Mouse (Mus musculus): Measurements from ENCODE around the gene Rims4. TPM values are rescaled to one million over a fixed set of nuclear protein-coding genes. Genes with fewer than 3 reads are reported as not detected.

Gene Rims4
- polyA plus RNA-seq, 1 experiment: 0.08 TPM

GRCm38 (mm10) chr2:163924531-163924930, 6.0 kb upstream of the Rims4 start:
- no peak for TF ChIP-seq POLR2A (IDR thresholded peaks at IDR 0.05; ENCODE audit: low read depth, low read length)
- no peak for TF ChIP-seq CTCF (conservative IDR thresholded peaks at IDR 0.05; ENCODE audit: insufficient read depth, insufficient read length, low read depth, low read length)
- H3K27ac ChIP-seq (ENCODE audit: insufficient read depth, low read depth, low read length): no peak overlapping the region

DNA sequence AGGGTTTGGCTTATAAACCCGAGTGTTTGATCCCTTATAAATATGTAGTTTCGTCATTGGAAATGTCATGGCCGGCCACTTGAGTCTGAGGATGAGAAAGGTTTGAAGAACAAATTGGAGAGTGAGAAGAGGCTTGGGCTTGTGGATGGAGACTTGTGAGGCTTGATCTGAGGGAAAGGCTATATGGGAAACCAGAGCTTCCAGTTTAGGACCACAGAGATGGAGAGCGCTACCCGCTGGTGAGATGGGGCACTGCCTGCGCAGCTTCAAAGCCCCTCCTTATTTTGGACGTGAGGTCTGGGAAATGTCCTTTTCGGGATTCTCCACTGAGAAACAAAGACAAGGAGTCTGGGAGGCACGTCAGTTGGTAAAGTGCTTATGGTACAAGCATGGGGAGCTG, 4.6 kb upstream of the Rims4 start:
- 81% methylated on average over 9 of the region's 9 CpGs for WGBS
- Histone ChIP-seq H3K27me3 (replicated peaks; ENCODE audit: control insufficient read depth, insufficient read depth, low read length) (peaks cover 2% of the 10 kb centered on the region; the same call in 1 of the 2 replicates), H3K4me3 (ENCODE audit: insufficient read depth, low read depth, low read length) (no peak overlapping the region), H3K36me3 (ENCODE audit: control insufficient read depth, insufficient read depth, low read length) (no peaks in the 10 kb centered on the region), H3K27ac (ENCODE audit: insufficient read depth, low read depth, low read length) (no peak overlapping the region), H3K4me1 (ENCODE audit: control insufficient read depth, insufficient read depth, low read length) (no peaks in the 10 kb centered on the region)
- TF ChIP-seq POLR2A (IDR thresholded peaks at IDR 0.05; ENCODE audit: low read depth, low read length): no peak
- no peak for TF ChIP-seq CTCF (conservative IDR thresholded peaks at IDR 0.05; ENCODE audit: insufficient read depth, insufficient read length, low read depth, low read length)
- DNase-seq: no peak

More at GRCm38 (mm10) chr2:163924531-163924930, 6.0 kb upstream of the Rims4 start:
- no peak for DNase-seq
- Histone ChIP-seq H3K27me3 (replicated peaks; ENCODE audit: control insufficient read depth, insufficient read depth, low read length) (no peaks in the 10 kb centered on the region), H3K4me3 (ENCODE audit: insufficient read depth, low read depth, low read length) (no peak overlapping the region), H3K4me1 (ENCODE audit: control insufficient read depth, insufficient read depth, low read length) (no peaks in the 10 kb centered on the region), H3K36me3 (ENCODE audit: control insufficient read depth, insufficient read depth, low read length) (no peaks in the 10 kb centered on the region)
- 66% methylated on average over 3 of the region's 3 CpGs for WGBS

DNA sequence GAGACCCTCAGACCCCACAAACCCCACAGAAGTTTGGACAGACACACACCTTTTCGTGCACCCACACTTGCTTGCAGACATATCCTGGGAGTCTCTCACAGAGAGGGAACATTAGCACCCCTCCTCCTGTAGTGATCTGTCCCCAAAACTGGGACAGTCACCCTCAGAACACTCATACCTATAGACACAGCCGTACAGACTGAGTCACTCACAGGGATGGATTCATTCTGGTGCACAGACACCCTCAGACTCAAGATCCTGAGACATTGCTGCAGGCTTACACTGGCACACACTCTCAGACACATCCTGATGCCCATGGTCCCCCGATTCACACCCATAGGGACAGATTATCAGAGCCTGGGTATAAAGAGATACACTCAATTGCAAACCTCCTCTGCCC, 1.1 kb upstream of the Rims4 start:
- Histone ChIP-seq H3K4me1 (ENCODE audit: control insufficient read depth, insufficient read depth, low read length) (no peaks in the 10 kb centered on the region), H3K27me3 (replicated peaks; ENCODE audit: control insufficient read depth, insufficient read depth, low read length) (peaks cover 2% of the 10 kb centered on the region; the same call in 1 of the 2 replicates), H3K27ac (ENCODE audit: insufficient read depth, low read depth, low read length) (no peak overlapping the region), H3K4me3 (ENCODE audit: insufficient read depth, low read depth, low read length) (no peak overlapping the region), H3K36me3 (ENCODE audit: control insufficient read depth, insufficient read depth, low read length) (no peaks in the 10 kb centered on the region)
- no peak for DNase-seq
- no peak for TF ChIP-seq POLR2A (IDR thresholded peaks at IDR 0.05; ENCODE audit: low read depth, low read length)
- TF ChIP-seq CTCF (conservative IDR thresholded peaks at IDR 0.05; ENCODE audit: insufficient read depth, insufficient read length, low read depth, low read length): no peak
- 77% methylated on average over 3 of the region's 3 CpGs for WGBS

DNA sequence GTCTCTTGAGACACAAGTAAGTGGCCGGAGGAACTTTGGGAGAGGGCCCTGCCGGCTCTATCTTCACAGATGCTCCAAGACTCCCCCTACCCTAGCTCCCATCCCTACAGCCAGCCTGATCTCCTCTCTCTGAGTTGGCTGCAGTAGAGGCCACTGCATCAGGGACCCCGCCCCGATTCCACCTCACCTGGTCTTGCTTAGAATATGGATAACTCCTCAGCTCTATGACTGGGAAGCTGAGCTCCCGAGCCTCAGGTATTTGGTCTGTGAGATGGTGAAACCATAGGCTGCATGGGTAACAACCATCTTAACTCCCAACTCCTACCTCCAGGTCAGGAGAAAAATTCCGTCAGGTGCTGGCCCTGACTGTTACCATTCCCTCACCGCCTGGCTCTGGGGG, 1.8 kb downstream of the Rims4 start:
- no peak for TF ChIP-seq CTCF (conservative IDR thresholded peaks at IDR 0.05; ENCODE audit: insufficient read depth, insufficient read length, low read depth, low read length)
- TF ChIP-seq POLR2A (IDR thresholded peaks at IDR 0.05; ENCODE audit: low read depth, low read length): no peak
- no peak for DNase-seq
- no peaks in the 10 kb centered on the region for H3K4me1 ChIP-seq (ENCODE audit: control insufficient read depth, insufficient read depth, low read length)
- WGBS: 85% methylated on average over 7 of the region's 7 CpGs
- no peaks in the 10 kb centered on the region for H3K36me3 ChIP-seq (ENCODE audit: control insufficient read depth, insufficient read depth, low read length)
- H3K27me3 ChIP-seq (replicated peaks; ENCODE audit: control insufficient read depth, insufficient read depth, low read length): peaks cover 2% of the 10 kb centered on the region; the same call in 1 of the 2 replicates
- H3K27ac ChIP-seq (ENCODE audit: insufficient read depth, low read depth, low read length): no peak overlapping the region
- H3K4me3 ChIP-seq (ENCODE audit: insufficient read depth, low read depth, low read length): no peak overlapping the region

- Histone ChIP-seq H3K36me3 (ENCODE audit: control insufficient read depth, insufficient read depth, low read length) (no peaks in the 10 kb centered on the region), H3K4me1 (ENCODE audit: control insufficient read depth, insufficient read depth, low read length) (no peaks in the 10 kb centered on the region), H3K27me3 (replicated peaks; ENCODE audit: control insufficient read depth, insufficient read depth, low read length) (peaks cover 2% of the 10 kb centered on the region; the same call in 1 of the 2 replicates), H3K27ac (ENCODE audit: insufficient read depth, low read depth, low read length) (no peak overlapping the region), H3K4me3 (ENCODE audit: insufficient read depth, low read depth, low read length) (no peak overlapping the region)
- WGBS: 70% methylated on average over 9 of the region's 9 CpGs
- TF ChIP-seq CTCF (conservative IDR thresholded peaks at IDR 0.05; ENCODE audit: insufficient read depth, insufficient read length, low read depth, low read length) (no peak), POLR2A (IDR thresholded peaks at IDR 0.05; ENCODE audit: low read depth, low read length) (no peak)
- DNase-seq: no peak
Observed at GRCm38 (mm10) chr2:163915294-163915791, 3.1 kb downstream of the Rims4 start.

GRCm38 (mm10) chr2:163914107-163914506, 4.4 kb downstream of the Rims4 start:
- H3K27me3 ChIP-seq (replicated peaks; ENCODE audit: control insufficient read depth, insufficient read depth, low read length): peaks cover 2% of the 10 kb centered on the region; the same call in 1 of the 2 replicates
- H3K36me3 ChIP-seq (ENCODE audit: control insufficient read depth, insufficient read depth, low read length): no peaks in the 10 kb centered on the region
- no peak for DNase-seq
- H3K27ac ChIP-seq (ENCODE audit: insufficient read depth, low read depth, low read length): no peak overlapping the region
- WGBS: 8% methylated on average over 10 of the region's 10 CpGs
- H3K4me1 ChIP-seq (ENCODE audit: control insufficient read depth, insufficient read depth, low read length): no peaks in the 10 kb centered on the region
- TF ChIP-seq POLR2A (IDR thresholded peaks at IDR 0.05; ENCODE audit: low read depth, low read length) (no peak), CTCF (conservative IDR thresholded peaks at IDR 0.05; ENCODE audit: insufficient read depth, insufficient read length, low read depth, low read length) (no peak)
- H3K4me3 ChIP-seq (ENCODE audit: insufficient read depth, low read depth, low read length): no peak overlapping the region

GRCm38 (mm10) chr2:163913704-163914103, 4.8 kb downstream of the Rims4 start:
- Histone ChIP-seq H3K27me3 (replicated peaks; ENCODE audit: control insufficient read depth, insufficient read depth, low read length) (peaks cover 2% of the 10 kb centered on the region; the same call in 1 of the 2 replicates), H3K4me1 (ENCODE audit: control insufficient read depth, insufficient read depth, low read length) (no peaks in the 10 kb centered on the region), H3K4me3 (ENCODE audit: insufficient read depth, low read depth, low read length) (no peak overlapping the region), H3K27ac (ENCODE audit: insufficient read depth, low read depth, low read length) (no peak overlapping the region), H3K36me3 (ENCODE audit: control insufficient read depth, insufficient read depth, low read length) (no peaks in the 10 kb centered on the region)
- WGBS: 39% methylated on average over 7 of the region's 7 CpGs
- no peak for DNase-seq
- no peak for TF ChIP-seq CTCF (conservative IDR thresholded peaks at IDR 0.05; ENCODE audit: insufficient read depth, insufficient read length, low read depth, low read length)
- TF ChIP-seq POLR2A (IDR thresholded peaks at IDR 0.05; ENCODE audit: low read depth, low read length): no peak
